Mouse (Mus musculus) testis, adult 2 months (tissue): ENCODE data around the gene Mfsd6.

Experiments used
- CTCF ChIP-seq: fragments of 200-500 bp; IDR thresholded peaks from 2 replicates; pipeline ENCODE4 v1.5.1; 2012; ENCODE audit warnings: low read depth, mild to moderate bottlenecking, inconsistent platforms, low read length, moderate library complexity; ENCODE audit not compliant: control insufficient read depth, insufficient read depth, insufficient replicate concordance
- POLR2A ChIP-seq: fragments of 200-500 bp; IDR thresholded peaks from 2 replicates; pipeline ENCODE4 v1.6.1; 2012; ENCODE audit warnings: low read depth, mild to moderate bottlenecking, inconsistent platforms, low read length, moderate library complexity; ENCODE audit not compliant: control insufficient read depth

DNA sequence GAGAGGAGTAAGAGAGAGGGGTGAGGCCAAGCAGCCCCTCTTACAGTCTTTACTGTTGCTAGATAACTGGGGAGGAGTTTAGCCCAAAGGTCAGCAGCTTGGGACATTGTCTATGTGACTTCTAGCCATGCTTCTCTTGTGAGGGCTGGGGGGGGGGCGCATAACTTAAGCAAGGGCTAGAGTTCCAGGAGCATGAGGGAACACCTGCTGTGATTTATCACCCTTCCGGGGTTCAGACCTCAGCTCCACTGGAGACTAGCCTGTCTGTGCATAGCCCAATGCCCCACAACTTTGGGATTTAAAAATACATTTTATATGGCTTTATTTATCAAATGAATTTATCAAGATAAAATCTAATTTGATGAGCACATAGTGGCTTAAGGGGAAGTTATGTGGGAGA is 89.2 kb downstream of the Mfsd6 start:
- no peak for TF ChIP-seq POLR2A
- TF ChIP-seq CTCF = no peak
